Mouse (Mus musculus) liver, embryonic 11.5 days (tissue): ENCODE measurements around the gene Mns1. TPM values are rescaled to one million over a fixed set of nuclear protein-coding genes. Genes with fewer than 3 reads are reported as not detected.
A peak's percentile ranks its signal among the peaks of the same experiment; 100 is the strongest.

Source experiments
- ATAC-seq: fragments of 200-750 bp; cut with Nextera tagmentation; replicated peaks from 2 replicates; pipeline ENCODE4 v1.8.0; 2017; ENCODE audit warnings: moderate number of reproducible peaks, mild to moderate bottlenecking, moderate TSS enrichment, moderate library complexity; ENCODE audit not compliant: low FRiP score
- DNase-seq: peaks from one replicate; pipeline ENCODE4 v3.0.0-alpha.2; 2017; ENCODE audit warnings: low spot score
- H3K27ac ChIP-seq: fragments of 300-500 bp; sonication (generic); 2 replicates; pipeline ENCODE4 v1.5.1; 2014; ENCODE audit warnings: mild to moderate bottlenecking, low read depth, low read length, control low read depth
- H3K27me3 ChIP-seq: fragments of 300-500 bp; sonication (generic); replicated peaks from 2 replicates; pipeline ENCODE4 v1.6.1; 2014; ENCODE audit warnings: low read length, mixed read lengths; ENCODE audit not compliant: control insufficient read depth, insufficient read depth
- H3K36me3 ChIP-seq: fragments of 300-500 bp; sonication (generic); 2 replicates; pipeline ENCODE4 v1.6.1; 2014; ENCODE audit warnings: mild to moderate bottlenecking, low read length, moderate library complexity, mixed read lengths; ENCODE audit not compliant: control insufficient read depth, insufficient read depth
- H3K4me1 ChIP-seq: fragments of 300-500 bp; sonication (generic); replicated peaks from 2 replicates; pipeline ENCODE4 v1.6.1; 2014; ENCODE audit warnings: low read length, mixed read lengths; ENCODE audit not compliant: control insufficient read depth, insufficient read depth
- H3K4me2 ChIP-seq: fragments of 300-500 bp; sonication (generic); 2 replicates; pipeline ENCODE4 v1.6.1; 2014; ENCODE audit warnings: mild to moderate bottlenecking, control low read depth, moderate library complexity
- H3K4me3 ChIP-seq: fragments of 300-500 bp; sonication (generic); 2 replicates; pipeline ENCODE4 v1.5.1; 2014; ENCODE audit warnings: low read depth, low read length, control low read depth
- H3K9ac ChIP-seq: fragments of 300-500 bp; sonication (generic); 2 replicates; pipeline ENCODE4 v1.6.1; 2014; ENCODE audit warnings: low read depth, low read length, control low read depth
- H3K9me3 ChIP-seq: fragments of 300-500 bp; sonication (generic); 2 replicates; pipeline ENCODE4 v1.6.1; 2016; ENCODE audit warnings: low read length, inconsistent platforms, mixed read lengths; ENCODE audit not compliant: control insufficient read depth
- WGBS: fragments of 180-500 bp; shearing (Covaris S2); extraction: QIAGEN DNeasy Blood & Tissue Kit; methylation state at CpG from one replicate; pipeline ENCODE4 v1.1.7; 2014; 5-methylcytosine and 5-hydroxymethylcytosine counted together
- polyA plus RNA-seq: library from polyadenylated mRNA; unstranded; fragments of >200 nt; fragmentation: Nextera tagmentation; extraction: Ambion mirVana; gene quantifications from 2 replicates; pipeline ENCODE4 v1.2.1, GENCODE M21; 2014

The Mns1 gene
- polyA plus RNA-seq, 1 experiment from 2014 or later: 139 TPM

DNA sequence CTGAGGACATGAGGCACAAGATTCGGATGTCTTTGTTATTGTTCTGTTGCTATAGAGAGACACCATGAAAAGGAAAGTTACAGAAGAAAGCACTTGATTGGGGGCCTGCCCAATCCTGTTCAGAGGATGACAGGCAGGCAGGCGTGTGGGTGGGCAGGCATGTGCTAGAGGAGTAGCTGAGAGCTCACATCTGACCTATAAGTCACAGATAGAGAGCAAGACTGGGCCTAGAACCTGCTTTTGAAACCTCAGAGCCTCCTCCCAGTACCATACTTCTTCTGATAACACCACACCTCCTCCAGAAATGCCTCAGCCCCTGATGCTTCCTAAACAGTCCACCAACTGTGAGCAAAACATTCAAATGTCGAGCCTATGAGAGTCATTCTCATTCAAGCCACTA lies 19.4 kb upstream of the Mns1 start:
- peaks cover 12% of the 10 kb centered on the region for H3K4me1 ChIP-seq
- no peak for DNase-seq
- H3K9me3 ChIP-seq: no peaks in the 10 kb centered on the region
- H3K27ac ChIP-seq: no peak overlapping the region
- no peak overlapping the region for H3K4me3 ChIP-seq
- no peaks in the 10 kb centered on the region for H3K27me3 ChIP-seq
- WGBS: 73% methylated on average over 3 of the region's 3 CpGs
- peak; percentile 62 for ATAC-seq
- no peaks in the 10 kb centered on the region for H3K36me3 ChIP-seq
- H3K4me2 ChIP-seq: no peak overlapping the region
- H3K9ac ChIP-seq: no peak overlapping the region

- Histone ChIP-seq H3K9ac (no peak overlapping the region), H3K4me2 (peak overlapping the region; percentile 11; the same call in 1 of the 2 replicates), H3K36me3 (no peaks in the 10 kb centered on the region), H3K4me3 (no peak overlapping the region), H3K9me3 (no peaks in the 10 kb centered on the region), H3K27ac (no peak overlapping the region), H3K27me3 (no peaks in the 10 kb centered on the region), H3K4me1 (peaks cover 12% of the 10 kb centered on the region)
- peak; percentile 73; the same call in 1 of the 2 replicates for ATAC-seq
- WGBS: 73% methylated on average over 3 of the region's 3 CpGs
- no peak for DNase-seq
These were observed 17.3 kb upstream of the Mns1 start for GRCm38 (mm10) chr9:72420490-72420889.

- no peak overlapping the region for H3K4me2 ChIP-seq
- no peak for ATAC-seq
- no peaks in the 10 kb centered on the region for H3K36me3 ChIP-seq
- no peak overlapping the region for H3K4me3 ChIP-seq
- H3K27me3 ChIP-seq: no peaks in the 10 kb centered on the region; the same call in 1 of the 2 replicates
- H3K9ac ChIP-seq: no peak overlapping the region
- 70% methylated on average over 11 of the region's 11 CpGs for WGBS
- no peaks in the 10 kb centered on the region for H3K9me3 ChIP-seq
- no peak for DNase-seq
- H3K4me1 ChIP-seq: peaks cover 16% of the 10 kb centered on the region
- H3K27ac ChIP-seq: no peak overlapping the region
These were observed 15.5 kb upstream of the Mns1 start for GRCm38 (mm10) chr9:72422284-72422683.

- WGBS: 92% methylated on average over 2 of the region's 2 CpGs
- H3K4me3 ChIP-seq: no peak overlapping the region
- DNase-seq (no peak), ATAC-seq (no peak)
- H3K27me3 ChIP-seq: no peaks in the 10 kb centered on the region; the same call in 1 of the 2 replicates
- peaks cover 16% of the 10 kb centered on the region for H3K4me1 ChIP-seq
- no peak overlapping the region for H3K9ac ChIP-seq
- no peaks in the 10 kb centered on the region for H3K9me3 ChIP-seq
- H3K27ac ChIP-seq: no peak overlapping the region
- H3K36me3 ChIP-seq: no peaks in the 10 kb centered on the region
- H3K4me2 ChIP-seq: no peak overlapping the region
These were observed 15.1 kb upstream of the Mns1 start for GRCm38 (mm10) chr9:72422753-72423152.

DNA sequence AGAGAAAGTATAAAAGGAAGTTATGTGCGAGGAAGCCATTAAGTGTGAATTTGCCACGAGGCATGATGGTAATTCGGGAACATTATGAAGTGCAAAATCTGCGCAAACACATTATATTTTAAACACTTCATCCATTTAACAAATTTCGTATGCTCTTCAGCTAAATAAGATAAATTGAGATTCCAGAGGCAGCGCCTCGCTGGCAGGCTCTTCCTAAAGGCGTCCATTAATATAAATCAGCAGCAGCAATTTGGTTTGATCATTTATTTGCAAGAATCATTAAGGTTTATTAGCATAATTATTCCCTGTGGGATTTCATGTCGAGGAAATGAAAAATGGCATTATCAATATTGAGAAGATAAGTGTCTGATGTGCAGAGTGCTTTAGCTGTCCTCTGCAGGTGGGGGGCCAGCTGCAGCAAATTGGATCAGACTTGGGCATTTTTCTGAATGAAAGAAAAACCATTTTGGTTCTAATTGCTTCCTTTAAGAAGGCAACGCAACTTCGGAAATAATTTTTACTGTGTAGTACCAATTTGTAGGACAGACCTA lies 12.4 kb upstream of the Mns1 start:
- H3K36me3 ChIP-seq: no peaks in the 10 kb centered on the region
- no peaks in the 10 kb centered on the region for H3K9me3 ChIP-seq
- H3K27me3 ChIP-seq: no peaks in the 10 kb centered on the region; the same call in 1 of the 2 replicates
- no peak overlapping the region for H3K9ac ChIP-seq
- DNase-seq (no peak), ATAC-seq (no peak)
- peaks cover 14% of the 10 kb centered on the region for H3K4me1 ChIP-seq
- H3K4me2 ChIP-seq: no peak overlapping the region
- 79% methylated on average over 11 of the region's 11 CpGs for WGBS
- no peak overlapping the region for H3K27ac ChIP-seq
- H3K4me3 ChIP-seq: no peak overlapping the region

- DNase-seq: no peak
- H3K36me3 ChIP-seq: no peaks in the 10 kb centered on the region
- ATAC-seq: no peak
- H3K4me3 ChIP-seq: no peak overlapping the region
- H3K9me3 ChIP-seq: no peaks in the 10 kb centered on the region
- H3K4me1 ChIP-seq: 0 out of 2 replicates have a peak, but pooled peaks cover 4% of the 10 kb centered on the region
- H3K27ac ChIP-seq: no peak overlapping the region
- no peaks in the 10 kb centered on the region; the same call in 1 of the 2 replicates for H3K27me3 ChIP-seq
- H3K9ac ChIP-seq: no peak overlapping the region
- WGBS: 72% methylated on average over 4 of the region's 4 CpGs
- no peak overlapping the region for H3K4me2 ChIP-seq
These were observed 9.9 kb upstream of the Mns1 start for GRCm38 (mm10) chr9:72427861-72428260.

DNA sequence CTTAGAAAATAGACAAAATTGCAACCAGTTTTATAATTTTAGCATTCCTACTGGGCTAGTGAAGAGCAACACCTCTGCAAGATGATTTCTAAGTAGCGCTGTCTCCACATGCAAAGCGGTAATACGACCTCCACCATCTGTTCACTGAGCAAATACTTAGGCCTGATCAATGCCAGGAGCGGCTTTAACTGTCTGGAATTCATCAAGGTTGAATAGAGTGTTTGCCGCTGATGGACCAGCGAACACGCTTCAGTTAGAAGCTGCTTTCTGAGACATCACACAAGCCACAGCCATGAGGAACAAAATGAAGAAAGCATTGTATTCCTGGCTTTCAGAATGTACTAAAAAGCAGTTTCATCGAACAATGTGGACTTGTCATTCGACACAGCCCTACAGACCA lies 2.9 kb upstream of the Mns1 start:
- Histone ChIP-seq H3K4me2 (peak overlapping the region; percentile 11; the same call in 1 of the 2 replicates), H3K4me1 (peaks cover 9% of the 10 kb centered on the region), H3K4me3 (no peak overlapping the region), H3K27ac (no peak overlapping the region), H3K9ac (no peak overlapping the region), H3K36me3 (no peaks in the 10 kb centered on the region), H3K9me3 (no peaks in the 10 kb centered on the region), H3K27me3 (no peaks in the 10 kb centered on the region)
- DNase-seq (no peak), ATAC-seq (no peak)
- 78% methylated on average over 9 of the region's 9 CpGs for WGBS

- H3K4me1 ChIP-seq: peaks cover 12% of the 10 kb centered on the region
- peak overlapping the region; percentile 78 for H3K9ac ChIP-seq
- no peak for ATAC-seq
- WGBS: 4% methylated on average over 9 of the region's 9 CpGs
- DNase-seq: no peak
- H3K4me3 ChIP-seq: peak overlapping the region; percentile 74
- H3K27ac ChIP-seq: peak overlapping the region; percentile 79
- H3K27me3 ChIP-seq: no peaks in the 10 kb centered on the region
- H3K4me2 ChIP-seq: peak overlapping the region; percentile 88
- H3K9me3 ChIP-seq: no peaks in the 10 kb centered on the region
- H3K36me3 ChIP-seq: peaks cover 4% of the 10 kb centered on the region; the same call in 1 of the 2 replicates
These were observed 938 bp downstream of the Mns1 start for GRCm38 (mm10) chr9:72438749-72439148.

- WGBS: 68% methylated on average over 4 of the region's 4 CpGs
- no peak for ATAC-seq
These were observed 2.5 kb downstream of the Mns1 start for GRCm38 (mm10) chr9:72440358-72440757.

More at GRCm38 (mm10) chr9:72440358-72440757, 2.5 kb downstream of the Mns1 start:
- Histone ChIP-seq H3K36me3 (peaks cover 7% of the 10 kb centered on the region; the same call in 1 of the 2 replicates), H3K4me2 (peak overlapping the region; percentile 88), H3K9me3 (no peaks in the 10 kb centered on the region), H3K9ac (no peak overlapping the region), H3K4me3 (peak overlapping the region; percentile 74), H3K4me1 (peaks cover 12% of the 10 kb centered on the region), H3K27me3 (no peaks in the 10 kb centered on the region), H3K27ac (peak overlapping the region; percentile 14; the same call in 1 of the 2 replicates)
- DNase-seq: no peak
